Mouse (Mus musculus) ovary, adult 18-20 months (tissue): ENCODE results near the gene Galnt2.

ENCODE experiments used
- DNase-seq: peaks from one replicate; pipeline ENCODE4 v3.0.0; 2022; ENCODE audit warnings: low spot score, mixed read lengths

Galnt2 gene

GRCm38 (mm10) chr8:124235536-124235935 is 4.3 kb downstream of the Galnt2 start:
- DNase-seq: no peak

DNA sequence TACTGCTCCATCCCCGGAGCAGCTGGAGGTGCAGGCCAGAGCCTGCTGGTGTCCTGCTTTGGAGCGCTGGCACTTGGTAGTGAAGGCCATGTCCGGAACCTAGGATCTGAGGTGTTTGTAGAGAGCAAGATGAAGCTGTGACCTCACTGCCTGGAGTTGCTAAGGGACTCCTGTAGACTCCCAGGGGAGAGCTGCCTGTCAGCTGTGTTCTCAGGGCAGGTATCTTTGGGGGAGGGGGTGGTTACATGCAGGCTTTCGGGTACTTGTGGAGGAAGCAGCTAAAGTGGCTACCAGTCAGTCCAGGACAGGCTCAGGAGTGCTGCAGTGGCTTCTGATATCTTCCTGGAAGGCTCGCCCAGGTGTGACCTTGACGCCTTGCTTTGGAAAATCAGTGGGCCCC is 8.2 kb downstream of the Galnt2 start:
- DNase-seq: no peak

DNA sequence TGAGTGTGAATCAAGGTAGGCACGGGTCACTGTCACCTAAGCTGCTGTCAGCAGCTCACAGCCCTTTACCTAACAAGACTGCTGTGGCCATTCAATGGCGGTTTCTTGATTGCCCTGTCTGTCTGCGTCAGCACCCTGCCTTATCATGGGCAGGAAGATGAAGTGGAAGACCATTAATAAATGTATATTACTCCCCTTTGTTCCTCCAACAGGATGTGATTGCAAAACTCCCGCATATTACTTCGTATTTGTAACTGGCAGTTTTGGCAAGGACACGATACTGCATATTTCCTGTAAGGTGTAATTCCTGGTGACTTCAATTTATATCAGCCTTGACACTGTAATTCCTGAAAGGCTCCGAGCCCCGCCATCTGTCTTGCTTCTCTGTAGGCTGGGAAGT is 9.7 kb downstream of the Galnt2 start:
- DNase-seq: no peak

DNA sequence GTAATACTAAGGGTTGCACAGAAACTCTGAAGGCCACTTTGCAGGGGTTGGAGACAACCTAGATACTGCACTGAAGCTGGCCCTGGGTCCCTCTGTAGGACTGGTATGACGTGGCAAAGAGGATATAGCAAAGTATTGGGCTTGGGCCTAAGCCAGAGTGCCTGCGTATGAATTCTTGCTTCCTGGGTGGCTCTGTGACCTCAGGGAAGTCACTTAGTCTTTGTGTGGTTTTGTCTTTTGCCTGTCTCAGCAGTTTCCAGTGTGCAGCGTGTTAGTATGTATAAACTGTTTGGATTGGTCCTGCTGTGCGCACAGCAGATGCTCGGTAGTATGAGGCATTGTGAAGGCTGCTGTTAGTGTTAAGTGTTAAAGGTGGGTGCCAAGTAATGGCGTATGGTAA is 11.0 kb downstream of the Galnt2 start:
- DNase-seq: no peak

DNA sequence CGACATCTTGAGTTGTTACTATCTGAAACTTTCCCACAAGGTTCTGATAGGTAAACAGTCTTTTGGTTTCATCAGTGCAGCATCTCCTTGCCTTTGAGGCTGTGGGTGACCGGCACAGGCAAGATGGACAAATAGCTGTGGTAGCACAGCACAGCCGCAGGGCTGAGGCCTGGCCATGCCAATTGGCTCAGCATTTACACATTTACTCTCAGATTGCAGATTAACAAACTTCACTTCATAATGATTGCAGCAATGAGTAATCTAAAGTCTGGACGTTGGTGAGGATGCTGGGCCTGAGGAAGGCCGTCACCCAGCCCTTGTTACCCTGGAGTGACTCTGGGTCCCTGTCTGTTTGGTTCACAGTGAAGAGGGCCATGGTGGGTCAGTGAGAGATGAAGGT is 11.7 kb downstream of the Galnt2 start:
- DNase-seq: no peak

DNA sequence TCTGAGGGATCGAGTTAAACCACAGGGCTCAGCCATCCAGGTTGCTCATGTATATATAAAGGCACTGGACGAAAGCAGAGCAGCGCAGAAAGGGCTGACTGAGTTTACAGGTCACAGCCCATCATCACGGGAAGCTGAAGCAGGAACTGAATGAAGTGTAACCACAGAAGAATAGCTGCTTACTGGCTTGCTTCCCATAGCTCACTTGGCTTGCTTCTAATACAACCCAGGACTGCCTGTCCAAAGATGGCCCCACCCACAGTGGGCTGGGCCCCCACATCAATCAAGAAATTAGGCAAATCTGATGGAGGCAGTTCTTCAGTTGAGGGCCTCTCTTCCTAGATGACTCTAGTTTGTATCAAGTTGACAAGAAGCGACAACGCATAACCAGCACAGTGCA is 16.4 kb downstream of the Galnt2 start:
- no peak for DNase-seq

DNA sequence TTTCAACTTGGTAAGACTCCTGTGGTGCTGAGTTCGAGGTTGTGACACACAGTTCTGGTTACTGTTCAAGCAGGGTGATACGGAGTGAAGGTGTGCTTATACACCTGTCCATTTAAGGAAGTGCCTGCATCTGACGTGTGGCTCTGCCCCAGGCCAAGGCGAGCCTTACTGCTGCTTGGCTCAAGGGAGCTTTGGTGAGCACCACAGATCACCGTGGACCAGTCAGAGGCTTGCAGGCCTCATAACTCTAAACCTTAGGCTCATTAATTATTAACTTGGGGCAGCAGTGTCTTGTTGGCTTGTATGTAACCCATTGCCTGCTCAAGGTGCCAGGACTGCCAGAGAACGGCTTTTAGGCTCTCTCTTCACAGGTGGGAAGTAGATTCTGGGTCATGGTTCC is 17.5 kb downstream of the Galnt2 start:
- no peak for DNase-seq

- no peak for DNase-seq
These were observed 19.1 kb downstream of the Galnt2 start for GRCm38 (mm10) chr8:124250255-124250654.

DNA sequence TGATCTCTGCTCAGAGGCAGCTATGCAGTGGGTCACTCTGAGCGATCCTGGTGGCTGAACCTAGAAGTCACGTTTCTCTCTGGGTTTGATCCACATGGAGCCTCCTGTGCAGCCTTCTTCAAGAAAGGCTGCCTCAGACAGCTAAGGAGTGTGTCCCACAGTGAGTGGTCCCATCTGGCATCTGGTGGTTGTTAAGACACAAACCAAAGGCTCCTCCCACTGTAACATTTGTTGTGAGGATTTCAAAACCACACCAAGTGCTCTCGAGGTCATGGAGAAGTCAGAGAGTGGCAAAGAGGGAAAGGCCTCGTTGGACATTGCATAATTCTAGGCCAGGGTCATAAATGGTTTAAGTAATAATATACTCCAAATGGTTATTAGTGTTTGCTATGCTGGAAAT is 19.6 kb downstream of the Galnt2 start:
- peak; percentile 18 for DNase-seq

GRCm38 (mm10) chr8:124252533-124252950 is 21.4 kb downstream of the Galnt2 start:
- no peak for DNase-seq

- DNase-seq: no peak
These were observed 22.7 kb downstream of the Galnt2 start for GRCm38 (mm10) chr8:124253939-124254338.

GRCm38 (mm10) chr8:124256841-124257240 is 25.6 kb downstream of the Galnt2 start:
- DNase-seq: no peak

DNA sequence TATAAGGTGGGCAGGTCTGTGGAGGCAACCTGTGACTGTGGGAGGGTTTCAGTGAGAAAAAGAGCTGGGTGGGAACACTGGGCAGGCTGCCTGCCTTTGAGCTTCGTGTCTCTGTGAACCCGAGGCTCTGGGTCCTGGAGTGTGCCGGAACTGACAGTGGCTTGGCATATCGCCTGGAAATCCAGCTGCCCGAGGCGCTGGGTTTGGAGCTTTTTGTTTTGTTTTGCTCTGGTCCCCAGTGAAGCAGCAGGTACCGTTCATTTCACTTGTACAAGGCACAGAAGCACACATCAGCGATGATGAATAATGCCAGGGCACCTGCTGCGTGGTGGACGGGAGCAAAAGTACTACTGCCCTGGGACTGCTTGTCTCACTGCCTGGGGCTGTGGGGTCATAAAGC is 26.2 kb downstream of the Galnt2 start:
- peak; percentile 63 for DNase-seq

DNA sequence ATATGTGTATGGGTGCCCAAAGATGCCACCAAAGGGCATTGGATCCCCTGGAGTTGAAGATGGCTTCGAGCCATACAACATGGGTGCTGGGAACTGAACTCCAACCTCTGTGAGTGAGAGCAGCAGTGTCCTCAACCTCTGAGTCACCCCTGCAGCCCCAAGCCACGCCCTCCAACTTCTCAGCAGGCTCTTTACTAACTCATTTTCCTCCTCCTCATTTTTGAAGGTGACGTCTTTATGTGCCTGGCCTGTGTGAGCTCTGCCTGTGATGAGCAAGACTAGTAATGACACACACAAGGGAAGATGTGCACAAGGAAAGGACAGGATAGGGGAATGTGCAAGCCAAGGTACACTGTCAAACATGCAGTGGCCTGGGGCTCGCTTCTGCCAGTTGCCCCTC is 28.0 kb downstream of the Galnt2 start:
- DNase-seq: no peak

GRCm38 (mm10) chr8:124259925-124260324 is 28.7 kb downstream of the Galnt2 start:
- DNase-seq: no peak

GRCm38 (mm10) chr8:124260371-124260770 is 29.2 kb downstream of the Galnt2 start:
- no peak for DNase-seq

- no peak for DNase-seq
These were observed 31.9 kb downstream of the Galnt2 start for GRCm38 (mm10) chr8:124263058-124263457.

- no peak for DNase-seq
These were observed 32.8 kb downstream of the Galnt2 start for GRCm38 (mm10) chr8:124264032-124264431.

DNA sequence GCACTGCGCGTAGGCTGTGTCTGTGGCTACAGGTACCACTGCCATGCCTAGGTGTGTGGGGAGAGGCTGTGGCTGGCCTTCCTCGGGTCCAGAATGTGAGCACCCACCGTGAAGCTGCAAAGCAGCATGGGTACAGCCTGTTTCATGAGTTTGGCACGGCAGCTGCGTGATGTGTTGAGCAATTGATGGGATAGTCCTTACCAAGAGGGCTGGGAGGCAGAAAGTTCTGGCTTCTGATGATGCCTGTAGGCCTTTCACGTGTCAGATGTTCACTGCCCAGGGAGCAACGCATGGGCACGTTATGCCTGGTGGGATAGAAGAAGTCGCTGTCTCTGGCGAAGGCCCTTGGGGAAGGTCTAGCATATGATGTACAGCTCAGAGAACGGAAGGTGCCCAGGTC is 33.5 kb downstream of the Galnt2 start:
- DNase-seq: no peak

DNA sequence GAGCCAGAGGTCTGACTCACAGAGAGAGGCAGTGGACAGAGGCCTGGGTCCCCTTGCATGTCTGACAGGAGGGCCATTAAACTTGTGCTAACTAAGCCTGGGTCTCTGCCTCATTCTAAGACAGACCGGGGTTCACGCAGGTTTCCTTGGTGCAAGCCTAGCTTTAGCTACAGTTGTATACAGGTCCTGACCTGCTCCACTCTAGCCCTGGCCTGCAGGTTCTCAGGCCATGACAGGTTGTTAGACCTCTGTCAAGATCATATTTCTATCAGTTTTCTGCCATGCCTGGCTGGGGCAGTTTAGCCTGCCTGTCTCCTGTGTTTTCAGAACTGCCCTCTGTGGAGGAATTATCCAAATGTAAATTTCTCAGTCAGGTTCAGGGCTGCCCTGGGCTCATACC is 33.9 kb downstream of the Galnt2 start:
- DNase-seq: no peak

DNA sequence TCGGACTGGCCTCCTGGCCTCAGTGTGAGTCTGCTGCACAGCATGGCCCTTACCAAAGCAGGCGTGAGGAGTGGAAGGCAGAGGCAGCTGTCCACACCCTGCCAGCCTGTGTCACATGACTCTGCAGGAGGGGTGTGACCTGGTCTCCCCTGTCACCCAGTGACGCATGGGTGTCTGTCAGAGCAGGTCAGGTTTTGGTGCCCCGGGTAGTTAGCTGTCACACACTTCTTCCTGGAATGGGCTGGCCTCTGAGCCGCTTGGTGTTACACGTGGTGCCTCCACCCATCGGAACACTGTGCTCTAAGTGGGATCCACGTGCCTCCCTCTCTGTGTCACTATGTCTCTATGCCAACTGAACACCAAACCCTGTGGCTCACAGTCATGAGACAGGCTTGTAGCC is 34.6 kb downstream of the Galnt2 start:
- DNase-seq: no peak

DNA sequence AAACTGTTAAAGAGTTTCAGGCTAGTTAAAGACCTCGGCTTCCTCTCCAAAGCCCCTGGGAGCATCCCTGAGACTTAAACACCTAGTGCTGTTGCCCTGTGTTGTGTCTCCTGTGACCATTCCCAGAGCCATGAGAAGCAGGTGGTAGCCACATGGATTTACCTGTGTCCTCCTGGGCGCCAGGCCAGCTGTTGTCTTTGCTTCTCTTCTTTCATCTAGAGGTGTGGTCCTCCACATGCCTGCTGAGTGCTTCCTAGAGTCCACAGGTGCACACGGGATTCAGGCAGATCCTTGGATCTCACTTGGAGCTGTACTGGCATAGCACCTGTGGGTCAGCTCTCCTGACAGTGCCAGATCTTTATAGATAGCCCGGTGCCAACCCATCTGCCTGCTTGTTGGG is 36.0 kb downstream of the Galnt2 start:
- DNase-seq: no peak

DNA sequence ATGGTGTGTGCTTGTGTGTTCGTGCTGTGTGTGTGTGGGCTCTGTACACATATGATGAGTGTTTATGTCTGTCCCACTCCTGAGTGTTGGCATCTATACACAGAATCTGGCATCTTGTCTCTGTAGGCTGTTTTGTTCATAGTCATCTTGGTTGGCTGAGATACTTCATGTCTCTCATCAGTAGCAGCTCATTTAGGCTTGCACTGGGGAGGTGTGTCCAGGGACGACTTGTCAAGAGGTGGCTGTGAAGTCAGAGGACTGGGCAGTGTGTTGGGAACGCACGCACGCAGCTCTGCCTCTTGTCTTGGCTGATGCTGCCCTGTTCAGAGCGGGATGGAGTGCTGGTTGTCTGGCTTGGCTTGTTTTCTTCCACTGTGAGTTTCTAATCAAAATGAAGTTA is 39.3 kb downstream of the Galnt2 start:
- no peak for DNase-seq

DNA sequence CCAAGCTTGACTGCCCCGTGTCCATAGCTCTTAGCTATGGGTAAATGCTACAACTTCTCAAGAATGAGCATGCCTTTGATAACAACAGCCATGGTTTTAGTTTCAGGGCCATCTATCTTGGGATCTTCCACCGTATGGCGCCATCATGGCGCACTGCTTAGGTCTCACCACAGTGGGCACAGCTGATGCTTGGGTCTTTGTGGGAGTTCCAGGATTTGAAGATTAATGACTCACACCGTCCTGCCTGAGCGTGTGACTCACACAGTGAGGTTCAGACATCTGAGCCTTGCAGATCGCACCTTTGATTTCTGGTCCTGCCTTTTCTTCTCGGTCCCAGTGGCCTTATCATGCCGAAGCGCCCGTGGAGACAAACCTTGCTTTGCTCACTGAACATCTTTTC is 39.7 kb downstream of the Galnt2 start:
- DNase-seq: no peak

DNA sequence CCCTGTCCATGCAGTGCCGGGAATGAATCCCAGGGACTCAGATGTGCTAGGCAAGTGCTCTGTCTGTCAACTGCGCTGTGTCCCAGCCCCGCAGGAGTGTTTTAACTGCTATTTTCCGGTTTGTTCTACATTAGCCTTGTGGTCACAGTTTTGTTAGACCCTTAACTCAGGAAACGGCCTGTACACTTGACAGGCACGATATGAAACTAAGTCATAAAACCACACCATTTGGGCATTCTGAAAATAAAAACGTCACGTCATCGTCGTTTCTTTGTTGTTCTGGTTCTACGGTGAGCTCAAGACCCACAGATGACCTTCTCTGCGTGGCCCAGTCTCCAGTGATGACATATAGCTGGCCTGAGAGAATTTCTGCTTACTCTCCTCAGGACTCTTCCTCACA is 40.3 kb downstream of the Galnt2 start:
- DNase-seq: no peak
